In the genomic region with DNA sequence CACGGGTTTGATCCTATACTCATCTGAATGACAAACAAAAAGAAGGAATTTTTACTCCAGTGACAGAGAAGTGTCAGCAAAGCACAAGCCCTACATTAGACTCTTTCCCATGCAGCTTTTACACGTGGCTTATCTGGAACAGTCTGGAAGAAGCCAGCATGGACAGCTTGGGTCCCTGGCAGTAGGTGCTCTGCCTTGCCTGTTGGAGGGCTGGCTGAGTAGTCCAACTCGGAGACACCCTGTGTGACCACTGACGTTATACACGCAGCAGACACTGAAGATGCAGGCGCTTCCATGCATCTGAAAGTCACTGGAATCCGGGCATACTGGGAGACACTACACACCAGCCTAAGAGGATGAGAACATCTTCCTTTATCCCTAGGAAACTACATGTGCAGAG, we compare ENCODE assay signal across 13 mouse cellular contexts.
DNase-seq lines count a peak whose midpoint lies in the region; ATAC-seq and TF ChIP-seq lines count a peak whose summit lies in the region.
"Had no signal": no experiment of that assay in that cellular context is flagged by ENCODE, and none has a peak within 500 bp of the region (broad histone marks: within the 10 kb centered on the region; RNA-seq: fewer than 3 reads in every experiment).

No protein-coding gene starts in this region.

- H3K9me3 ChIP-seq in heart, embryonic 13.5 days: no peaks in the 10 kb centered on the region
- no peaks in the 10 kb centered on the region for H3K9me3 ChIP-seq in kidney, postnatal 0 days (replicated peaks; ENCODE audit: low read length)
- H3K9me3 ChIP-seq: forebrain, embryonic 15.5 days; midbrain, embryonic 13.5 days had no signal

- intact Hi-C loops in heart, postnatal 14 days (cut with DNase I): no loop called here
- intact Hi-C loops in left cerebral cortex, postnatal 4 days (cut with DNase I): no loop called here

- H3K4me1 ChIP-seq in heart, embryonic 13.5 days: peaks cover 16% of the 10 kb centered on the region
- no peaks in the 10 kb centered on the region for H3K4me1 ChIP-seq in kidney, postnatal 0 days (replicated peaks; ENCODE audit: insufficient read depth, low read length)

- peak overlapping the region; percentile 16; the same call in 1 of the 2 replicates for H3K4me2 ChIP-seq in heart, embryonic 13.5 days
- H3K4me2 ChIP-seq in kidney, postnatal 0 days (ENCODE audit: low read length): no peak overlapping the region
- H3K4me2 ChIP-seq: forebrain, embryonic 15.5 days; midbrain, embryonic 13.5 days had no signal

- no peak overlapping the region for H3K4me3 ChIP-seq in heart, embryonic 13.5 days
- no peak overlapping the region for H3K4me3 ChIP-seq in kidney, postnatal 0 days (replicated peaks; ENCODE audit: low read depth, low read length)
- H3K4me3 ChIP-seq: forebrain, embryonic 15.5 days; midbrain, embryonic 13.5 days had no signal

- peak overlapping the region; percentile 32; the same call in 1 of the 2 replicates for H3K27ac ChIP-seq in heart, embryonic 13.5 days (replicated peaks)
- 0 out of 2 replicates have a peak overlapping the region, but pooled peaks have one; percentile 20 for H3K27ac ChIP-seq in kidney, postnatal 0 days
- H3K27ac ChIP-seq: forebrain, embryonic 15.5 days had no signal

- H3K27me3 ChIP-seq in heart, embryonic 13.5 days (replicated peaks): no peaks in the 10 kb centered on the region
- no peaks in the 10 kb centered on the region for H3K27me3 ChIP-seq in kidney, postnatal 0 days (ENCODE audit: insufficient read depth, low read length)
- H3K27me3 ChIP-seq: forebrain, embryonic 15.5 days; midbrain, embryonic 13.5 days had no signal

- H3K36me3 ChIP-seq in heart, embryonic 13.5 days: peaks cover 8% of the 10 kb centered on the region; the same call in 1 of the 2 replicates
- H3K36me3 ChIP-seq in kidney, postnatal 0 days (ENCODE audit: insufficient read depth, low read length): no peaks in the 10 kb centered on the region
- H3K36me3 ChIP-seq: forebrain, embryonic 15.5 days had no signal

- WGBS in heart, embryonic 13.5 days: 50% methylated on average over 7 of the region's 7 CpGs
- WGBS in kidney, postnatal 0 days: 76% methylated on average over 7 of the region's 7 CpGs

- no peak for TF ChIP-seq CTCF in kidney, postnatal 0 days (IDR thresholded peaks at IDR 0.05; ENCODE audit: low read depth)

- ATAC-seq in heart, embryonic 13.5 days (ENCODE audit: extremely low read depth, insufficient number of reproducible peaks, low FRiP score, low TSS enrichment): no peak
- ATAC-seq in kidney, postnatal 0 days (replicated peaks; ENCODE audit: low FRiP score, low read depth): no peak
- ATAC-seq: forebrain, embryonic 15.5 days; midbrain, embryonic 13.5 days had no signal

- no peak overlapping the region for H3K9ac ChIP-seq in heart, embryonic 13.5 days
- H3K9ac ChIP-seq in kidney, postnatal 0 days (ENCODE audit: low read depth, low read length): no peak overlapping the region
- H3K9ac ChIP-seq: forebrain, embryonic 15.5 days; midbrain, embryonic 13.5 days had no signal

- no peak for DNase-seq in heart, postnatal 14 days
- no peak for DNase-seq in kidney, postnatal 0 days (ENCODE audit: low spot score)
- DNase-seq in kidney, postnatal 4 days: no peak
- peak; percentile 73 for DNase-seq in cerebellum, adult 9-10 months
- DNase-seq in layer of hippocampus, postnatal 14 days (ENCODE audit: low spot score in 2 of 2): no peak
- no peak for DNase-seq in left cerebral cortex, postnatal 4 days
- DNase-seq: adrenal gland, postnatal 36 days; gastrocnemius, postnatal 36 days; kidney, postnatal 25 days; right cerebral cortex, postnatal 25 days had no signal
